Mouse (Mus musculus): Measurements from ENCODE around the gene Slc8b1.

DNA sequence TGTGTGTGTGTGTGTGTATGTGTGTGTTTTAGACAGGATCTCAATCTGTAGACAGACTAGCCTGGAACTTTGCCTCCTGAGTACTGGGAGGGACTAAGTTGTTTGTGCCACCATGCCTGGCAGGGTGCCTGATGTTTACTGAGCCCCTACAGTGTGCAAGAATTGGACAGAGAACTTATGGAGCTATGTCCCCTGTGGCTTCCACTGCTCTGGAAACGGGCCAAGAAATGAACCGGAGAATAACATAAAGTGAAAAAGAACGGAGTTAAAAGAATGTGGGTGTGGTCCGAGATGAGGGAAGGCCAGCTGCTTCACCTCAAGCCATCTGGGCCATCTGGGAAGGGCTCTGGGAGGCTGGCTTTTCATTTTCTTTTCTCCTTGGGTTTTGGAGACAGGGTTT lies 3.8 kb downstream of the Slc8b1 start:
- TF ChIP-seq CTCF (IDR thresholded peaks at IDR 0.05; ENCODE audit: extremely low read depth, insufficient read length, insufficient replicate concordance, low read depth, low read length) (no peak), POLR2A (IDR thresholded peaks at IDR 0.05; ENCODE audit: low read depth, low read length) (no peak)
